Mouse (Mus musculus): ENCODE data around the gene Agtrap.

GRCm38 (mm10) chr4:148079212-148079611, 8.6 kb downstream of the Agtrap start:
- TF ChIP-seq CTCF (IDR thresholded peaks at IDR 0.05; ENCODE audit: low read depth) = peak; percentile 35; the same call in 1 of the 2 replicates
- no peak for TF ChIP-seq EP300 (IDR thresholded peaks at IDR 0.05; ENCODE audit: low read depth)
